Mouse (Mus musculus) forebrain, embryonic 15.5 days (tissue): ENCODE measurements around the gene P3h4. TPM values are rescaled to one million over a fixed set of nuclear protein-coding genes. Genes with fewer than 3 reads are reported as not detected.

ENCODE experiments used
- ATAC-seq: fragments of 200-750 bp; cut with Nextera tagmentation; replicated peaks from 2 replicates; pipeline ENCODE4 v1.8.0; 2017; ENCODE audit warnings: mild to moderate bottlenecking, moderate TSS enrichment, moderate library complexity
- H3K27ac ChIP-seq: fragments of 300-500 bp; sonication (generic); replicated peaks from 2 replicates; pipeline ENCODE4 v1.5.1; 2015; ENCODE audit warnings: mild to moderate bottlenecking, inconsistent platforms
- H3K27me3 ChIP-seq: fragments of 300-500 bp; sonication (generic); 2 replicates; pipeline ENCODE4 v1.6.1; 2015; ENCODE audit warnings: inconsistent platforms
- H3K36me3 ChIP-seq: fragments of 300-500 bp; sonication (generic); 2 replicates; pipeline ENCODE4 v1.6.1; 2015; ENCODE audit warnings: mild to moderate bottlenecking, inconsistent platforms
- H3K4me1 ChIP-seq: fragments of 300-500 bp; sonication (generic); 2 replicates; pipeline ENCODE4 v1.6.1; 2015; ENCODE audit warnings: inconsistent platforms
- H3K4me2 ChIP-seq: fragments of 300-500 bp; sonication (generic); replicated peaks from 2 replicates; pipeline ENCODE4 v1.6.1; 2015; ENCODE audit warnings: mild to moderate bottlenecking, inconsistent platforms
- H3K4me3 ChIP-seq: fragments of 300-500 bp; sonication (generic); 2 replicates; pipeline ENCODE4 v1.5.1; 2015; ENCODE audit warnings: mild to moderate bottlenecking, inconsistent platforms
- H3K9ac ChIP-seq: fragments of 300-500 bp; sonication (generic); replicated peaks from 2 replicates; pipeline ENCODE4 v1.6.1; 2015; ENCODE audit warnings: mild to moderate bottlenecking, inconsistent platforms
- H3K9me3 ChIP-seq: fragments of 300-500 bp; sonication (generic); 2 replicates; pipeline ENCODE4 v1.6.1; 2016; ENCODE audit warnings: inconsistent platforms
- WGBS: fragments of 180-500 bp; shearing (Covaris S2); methylation state at CpG from one replicate; pipeline ENCODE4 v1.1.7; 2015; ENCODE audit warnings: mixed read lengths; 5-methylcytosine and 5-hydroxymethylcytosine counted together
- polyA plus RNA-seq: library from polyadenylated mRNA; unstranded; fragments of >200 nt; fragmentation: Nextera tagmentation; extraction: Ambion mirVana; gene quantifications from 2 replicates; pipeline ENCODE4 v1.2.1, GENCODE M21; 2015

The P3h4 gene
- polyA plus RNA-seq, 1 experiment from 2014 or later, result 14.4 TPM

DNA sequence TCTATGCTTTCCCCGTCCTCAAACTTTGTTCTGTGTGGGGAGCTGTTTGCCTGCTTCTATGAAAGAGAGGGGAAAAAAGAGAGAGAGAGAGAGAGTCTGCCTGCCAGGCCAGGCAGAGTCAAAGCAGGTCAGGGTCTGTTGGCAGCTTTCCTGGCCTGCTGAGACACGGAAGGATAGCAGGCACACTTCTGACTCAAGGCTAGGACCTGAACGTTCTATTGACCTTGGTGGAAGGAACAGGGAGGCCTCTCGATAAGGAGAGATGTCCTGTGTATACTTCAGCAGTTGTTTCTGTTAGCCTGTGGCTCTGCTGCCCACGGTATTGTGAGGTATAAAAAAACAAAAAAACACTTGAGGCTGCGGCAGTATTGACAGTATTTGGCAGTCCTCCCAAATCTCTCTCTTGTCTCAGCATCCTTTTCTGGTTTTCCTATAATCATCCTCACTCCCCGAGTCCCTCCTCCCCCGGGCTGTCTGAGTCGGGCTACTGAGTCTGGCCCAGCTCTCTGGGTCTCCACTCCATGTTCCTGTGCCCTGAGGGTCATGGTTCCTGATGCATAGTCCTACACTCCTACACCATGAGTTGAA is 14.1 kb upstream of the P3h4 start:
- Histone ChIP-seq H3K4me1 (0 out of 2 replicates have a peak, but pooled peaks cover 4% of the 10 kb centered on the region), H3K27me3 (no peaks in the 10 kb centered on the region), H3K9ac (no peak overlapping the region), H3K36me3 (peaks cover 21% of the 10 kb centered on the region), H3K27ac (peak overlapping the region; percentile 8), H3K4me2 (no peak overlapping the region), H3K9me3 (no peaks in the 10 kb centered on the region), H3K4me3 (no peak overlapping the region)
- ATAC-seq, result no peak
- WGBS, result 46% methylated on average over 9 of the region's 9 CpGs

DNA sequence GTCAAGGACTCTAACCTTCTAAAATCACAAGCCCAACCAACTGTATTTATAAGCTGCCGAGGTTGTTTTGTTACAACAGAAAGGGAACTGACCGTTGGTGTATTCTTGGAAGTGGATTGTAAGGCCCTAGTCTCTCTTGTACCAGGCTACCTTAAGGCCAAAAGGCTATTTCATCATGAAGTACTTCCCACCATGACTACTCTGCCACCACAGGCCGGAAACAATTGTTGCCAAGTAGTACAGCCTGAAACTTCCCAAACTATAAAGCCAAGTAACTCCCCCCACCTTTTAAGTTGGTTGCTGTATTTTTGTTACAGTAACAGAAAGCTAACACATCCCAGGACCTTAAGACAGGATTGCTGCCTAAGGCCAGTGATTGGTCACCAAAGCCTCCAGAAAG is 12.2 kb upstream of the P3h4 start:
- no peaks in the 10 kb centered on the region for H3K27me3 ChIP-seq
- WGBS, result 83% methylated on average over 3 of the region's 3 CpGs
- H3K9ac ChIP-seq, result no peak overlapping the region
- no peaks in the 10 kb centered on the region for H3K9me3 ChIP-seq
- 0 out of 2 replicates have a peak, but pooled peaks cover 10% of the 10 kb centered on the region for H3K36me3 ChIP-seq
- no peak overlapping the region for H3K27ac ChIP-seq
- H3K4me1 ChIP-seq, result 0 out of 2 replicates have a peak, but pooled peaks cover 4% of the 10 kb centered on the region
- ATAC-seq, result no peak
- H3K4me3 ChIP-seq, result no peak overlapping the region
- no peak overlapping the region for H3K4me2 ChIP-seq

DNA sequence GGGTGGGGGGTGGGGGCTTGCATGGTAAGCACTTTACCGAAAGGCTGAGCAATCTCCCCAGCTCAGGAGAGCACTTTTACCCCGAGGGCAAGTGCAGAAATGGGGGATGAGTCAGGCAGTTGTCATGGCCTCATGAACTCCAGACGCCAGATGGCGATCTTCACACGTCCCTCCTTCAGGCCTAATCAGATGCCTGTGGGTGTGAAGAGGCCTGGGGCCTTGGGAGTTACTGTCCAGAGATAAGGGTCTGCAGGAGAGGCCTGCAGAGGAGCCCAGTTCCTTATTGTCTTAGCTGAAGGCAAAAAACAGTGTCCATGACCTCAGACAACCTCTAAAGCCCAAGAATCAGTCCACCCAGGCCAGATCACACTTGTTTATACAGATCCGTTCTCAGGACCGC is 11.2 kb upstream of the P3h4 start:
- Histone ChIP-seq H3K9me3 (no peaks in the 10 kb centered on the region), H3K4me3 (no peak overlapping the region), H3K4me2 (no peak overlapping the region), H3K4me1 (0 out of 2 replicates have a peak, but pooled peaks cover 4% of the 10 kb centered on the region), H3K27me3 (no peaks in the 10 kb centered on the region), H3K36me3 (0 out of 2 replicates have a peak, but pooled peaks cover 7% of the 10 kb centered on the region), H3K9ac (no peak overlapping the region), H3K27ac (no peak overlapping the region)
- no peak for ATAC-seq
- 32% methylated on average over 7 of the region's 7 CpGs for WGBS

DNA sequence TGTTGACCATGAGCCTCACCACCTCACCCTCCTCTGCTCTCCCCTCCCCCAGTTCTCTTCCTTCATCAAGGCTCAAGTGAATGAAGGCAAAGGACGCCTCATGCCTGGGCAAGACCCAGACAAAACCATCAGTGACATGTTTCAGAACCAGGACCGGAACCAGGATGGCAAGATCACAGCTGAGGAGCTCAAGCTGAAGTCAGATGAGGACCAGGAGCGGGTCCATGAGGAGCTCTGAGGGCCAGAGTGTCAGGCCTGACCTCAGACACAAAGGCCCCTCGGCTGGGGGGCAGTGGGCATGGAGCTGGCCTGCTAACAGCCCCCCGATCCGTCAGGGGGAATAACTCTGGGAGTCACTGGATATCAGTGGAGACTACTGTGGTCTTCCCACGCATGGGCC is 9.2 kb upstream of the P3h4 start:
- H3K27me3 ChIP-seq, result no peaks in the 10 kb centered on the region
- H3K4me2 ChIP-seq, result no peak overlapping the region
- no peak overlapping the region for H3K4me3 ChIP-seq
- H3K9ac ChIP-seq, result no peak overlapping the region
- 0 out of 2 replicates have a peak, but pooled peaks cover 4% of the 10 kb centered on the region for H3K4me1 ChIP-seq
- no peak for ATAC-seq
- WGBS, result 89% methylated on average over 7 of the region's 7 CpGs
- no peak overlapping the region for H3K27ac ChIP-seq
- H3K9me3 ChIP-seq, result no peaks in the 10 kb centered on the region
- H3K36me3 ChIP-seq, result no peaks in the 10 kb centered on the region

DNA sequence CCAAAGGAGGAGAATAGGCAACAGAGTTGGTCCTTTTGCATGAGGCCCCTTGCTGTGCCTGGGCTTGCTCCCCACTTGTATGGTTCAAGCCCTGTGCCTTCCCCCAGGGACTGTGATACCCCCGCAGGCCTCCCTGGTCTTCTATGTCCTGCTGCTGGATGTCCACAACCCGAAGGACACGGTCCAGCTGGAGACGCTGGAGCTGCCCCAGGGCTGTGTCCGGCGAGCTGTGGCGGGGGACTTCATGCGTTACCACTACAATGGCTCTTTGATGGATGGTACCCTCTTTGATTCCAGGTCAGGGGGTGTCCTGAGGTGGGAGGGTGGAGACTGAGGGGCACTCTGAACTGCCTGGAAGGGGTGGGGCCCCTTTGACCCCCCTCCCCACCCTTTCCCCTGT is 6.9 kb upstream of the P3h4 start:
- Histone ChIP-seq H3K36me3 (no peaks in the 10 kb centered on the region), H3K4me3 (no peak overlapping the region), H3K4me2 (no peak overlapping the region), H3K27ac (no peak overlapping the region), H3K9ac (no peak overlapping the region), H3K27me3 (peaks cover under 1% of the 10 kb centered on the region; the same call in 1 of the 2 replicates), H3K9me3 (no peaks in the 10 kb centered on the region), H3K4me1 (0 out of 2 replicates have a peak, but pooled peaks cover 4% of the 10 kb centered on the region)
- 80% methylated on average over 8 of the region's 8 CpGs for WGBS
- ATAC-seq, result no peak

DNA sequence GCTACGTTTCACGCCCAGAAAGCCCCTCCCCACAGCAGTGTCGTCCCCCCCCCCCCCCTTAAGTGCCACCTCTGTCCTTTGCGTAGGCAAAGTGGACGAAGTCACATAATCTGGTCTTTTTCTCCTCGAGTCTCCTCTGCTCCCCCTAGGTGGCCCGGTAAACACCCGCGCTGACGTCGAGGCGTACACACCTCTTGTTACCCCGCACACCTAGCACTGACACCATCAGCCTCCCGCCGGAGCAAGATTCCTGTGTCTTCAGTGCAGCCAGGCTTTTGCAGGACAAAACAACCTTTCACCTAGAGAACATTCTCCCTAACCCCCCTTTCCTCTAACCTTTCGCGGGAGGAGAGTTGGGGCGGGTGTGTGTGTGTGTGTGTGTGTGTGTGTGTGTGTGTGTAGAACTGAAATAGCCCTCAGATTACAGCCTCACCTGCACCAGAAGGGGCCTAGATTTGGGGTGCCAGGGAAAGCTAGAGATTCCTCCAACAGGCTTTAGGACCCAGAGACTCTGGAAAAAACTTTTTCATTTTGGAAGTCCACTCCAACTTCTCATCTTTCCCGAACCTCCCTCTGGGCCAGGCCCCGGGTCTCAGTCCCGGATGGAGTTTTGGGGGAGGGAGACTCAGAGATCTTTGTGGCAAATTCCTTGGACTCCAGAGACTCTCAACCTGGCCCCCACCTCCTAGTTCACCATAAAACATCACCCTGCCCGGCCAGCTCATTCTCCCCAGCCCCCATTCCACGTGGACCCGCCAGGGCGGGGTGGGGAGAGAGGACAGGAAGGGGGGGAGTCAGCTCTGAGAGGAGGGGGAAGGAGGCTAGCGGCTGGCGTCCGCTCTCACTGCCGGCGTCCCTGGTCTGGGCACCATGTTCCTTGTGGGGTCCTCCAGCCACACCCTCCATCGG is 532 bp upstream of the P3h4 start, which contains the start of gene Fkbp10:
Gene Fkbp10, plus strand, starts transcription at position 784 of the 909 bp plus-strand sequence.
- Histone ChIP-seq H3K4me3 (peak within 1 kb of the TSS; percentile 78), H3K4me1 (peaks cover 24% of the 10 kb centered on the region), H3K9ac (peak within 1 kb of the TSS; percentile 76), H3K27ac (peak within 1 kb of the TSS; percentile 61), H3K36me3 (no peaks in the 10 kb centered on the region), H3K4me2 (peak within 1 kb of the TSS; percentile 78), H3K27me3 (peaks cover 14% of the 10 kb centered on the region; the same call in 1 of the 2 replicates), H3K9me3 (no peaks in the 10 kb centered on the region)
- no peak; the same call in none of the 2 replicates for ATAC-seq
- whole genome bisulfite sequencing, result 1% methylated on average over 30 of the region's 31 CpGs

DNA sequence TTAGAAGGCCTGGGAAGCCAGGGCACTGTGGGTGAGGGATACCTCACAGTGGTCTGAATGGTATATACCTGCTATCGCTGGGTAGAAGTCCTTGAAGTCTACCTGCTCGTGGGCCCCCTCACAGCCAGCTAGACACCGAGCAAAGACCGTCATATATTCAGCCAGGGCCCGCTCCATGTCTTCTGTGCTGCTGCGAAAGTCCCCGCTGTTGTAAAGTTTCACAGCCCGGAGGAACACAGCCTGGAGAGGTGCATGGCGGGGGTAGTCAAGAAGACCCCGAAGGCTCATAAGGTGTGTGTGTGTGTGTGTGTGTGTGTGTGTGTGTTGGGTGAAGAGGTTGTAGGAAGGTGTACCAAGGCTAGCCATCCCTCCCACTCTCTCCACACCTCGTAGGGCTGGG is 1.1 kb downstream of the P3h4 start:
- peaks cover 24% of the 10 kb centered on the region for H3K4me1 ChIP-seq
- H3K4me2 ChIP-seq, result peak overlapping the region; percentile 78
- H3K9ac ChIP-seq, result peak overlapping the region; percentile 76; the same call in 1 of the 2 replicates
- H3K27me3 ChIP-seq, result peaks cover 14% of the 10 kb centered on the region; the same call in 1 of the 2 replicates
- H3K9me3 ChIP-seq, result no peaks in the 10 kb centered on the region
- 82% methylated on average over 11 of the region's 11 CpGs for WGBS
- no peak for ATAC-seq
- H3K36me3 ChIP-seq, result no peaks in the 10 kb centered on the region
- peak overlapping the region; percentile 78 for H3K4me3 ChIP-seq
- H3K27ac ChIP-seq, result no peak overlapping the region

DNA sequence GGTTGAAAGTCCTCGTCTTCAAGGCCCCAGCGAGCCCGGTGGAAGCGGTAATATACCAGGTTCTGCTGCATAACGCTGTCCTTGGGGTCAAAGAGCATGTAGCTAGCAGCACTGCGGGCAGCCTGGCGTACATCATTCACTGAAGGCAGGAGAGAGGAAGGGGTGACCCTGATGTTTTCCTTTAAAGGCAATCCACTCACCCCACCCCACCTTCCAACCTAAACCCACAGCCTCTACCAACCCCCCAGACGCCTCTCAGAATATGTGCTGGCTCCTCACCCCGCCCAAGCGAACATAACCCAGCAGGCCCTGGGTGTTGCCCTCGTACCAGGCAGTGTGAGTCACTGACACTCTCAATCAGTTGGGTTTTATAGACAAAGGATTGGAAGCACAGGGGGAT is 2.9 kb downstream of the P3h4 start:
- no peaks in the 10 kb centered on the region for H3K36me3 ChIP-seq
- no peak overlapping the region for H3K27ac ChIP-seq
- H3K4me3 ChIP-seq, result no peak overlapping the region
- no peaks in the 10 kb centered on the region for H3K9me3 ChIP-seq
- no peak for ATAC-seq
- H3K9ac ChIP-seq, result no peak overlapping the region
- H3K4me1 ChIP-seq, result peaks cover 24% of the 10 kb centered on the region
- no peak overlapping the region for H3K4me2 ChIP-seq
- 85% methylated on average over 11 of the region's 11 CpGs for WGBS
- H3K27me3 ChIP-seq, result peaks cover 14% of the 10 kb centered on the region; the same call in 1 of the 2 replicates

DNA sequence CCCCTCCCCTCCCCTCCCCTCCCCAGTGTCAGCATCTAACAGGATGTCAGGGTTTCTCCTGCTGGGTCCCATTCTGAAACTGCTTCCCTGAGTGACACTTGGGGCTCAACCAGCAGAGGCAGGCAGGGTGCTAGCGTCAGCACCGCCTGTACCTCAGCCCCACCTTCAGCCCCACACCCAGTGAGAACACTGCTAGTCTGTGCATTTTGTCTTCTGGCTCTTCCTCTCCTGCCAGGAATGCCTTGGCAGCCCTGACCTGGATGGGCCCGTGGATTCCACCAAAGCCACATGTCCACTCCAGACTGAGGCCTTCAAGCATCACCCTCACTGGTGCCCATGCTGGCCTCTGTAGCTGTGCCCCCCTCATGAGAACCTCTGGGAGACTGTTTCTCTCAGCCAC is 5.0 kb downstream of the P3h4 start:
- Histone ChIP-seq H3K4me2 (no peak overlapping the region), H3K36me3 (no peaks in the 10 kb centered on the region), H3K4me3 (no peak overlapping the region), H3K27me3 (no peaks in the 10 kb centered on the region), H3K4me1 (peaks cover 14% of the 10 kb centered on the region), H3K27ac (no peak overlapping the region), H3K9me3 (no peaks in the 10 kb centered on the region), H3K9ac (no peak overlapping the region)
- WGBS, result 90% methylated on average over 3 of the region's 3 CpGs
- no peak for ATAC-seq

DNA sequence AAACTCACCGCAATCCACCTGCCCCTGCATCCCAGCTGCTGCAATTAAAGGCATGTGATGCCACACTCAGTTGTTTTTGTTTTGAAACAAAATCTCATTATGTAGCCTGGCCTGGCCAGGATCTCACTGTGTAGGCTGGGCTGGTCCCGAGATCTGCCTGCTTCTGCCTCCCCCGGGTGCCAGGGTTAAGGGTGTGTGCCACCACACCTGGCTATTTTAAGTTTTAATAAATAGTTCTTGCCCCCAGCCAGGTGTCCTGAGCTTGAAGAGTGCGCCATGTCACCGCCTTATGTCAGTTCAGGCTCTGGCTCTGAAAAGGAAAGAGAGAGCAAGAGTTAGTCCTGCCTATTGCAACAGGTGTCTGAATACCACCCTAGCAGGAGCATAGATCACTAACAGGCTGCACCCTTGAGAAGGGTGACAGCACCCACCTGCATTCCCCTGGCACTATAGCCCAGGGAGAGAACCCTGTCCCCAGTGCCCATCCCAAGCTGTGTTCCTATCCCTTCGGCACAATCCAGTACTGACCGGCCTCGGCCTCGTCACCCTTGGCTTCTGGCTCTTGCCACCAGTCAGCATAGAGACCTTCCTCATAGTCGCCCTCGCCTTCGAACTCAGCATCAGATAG is 5.7 kb downstream of the P3h4 start:
- Histone ChIP-seq H3K4me2 (no peak overlapping the region), H3K4me3 (no peak overlapping the region), H3K9me3 (no peaks in the 10 kb centered on the region), H3K36me3 (no peaks in the 10 kb centered on the region), H3K9ac (no peak overlapping the region), H3K4me1 (peaks cover 11% of the 10 kb centered on the region), H3K27me3 (no peaks in the 10 kb centered on the region), H3K27ac (no peak overlapping the region)
- WGBS, result 90% methylated on average over 12 of the region's 12 CpGs
- no peak for ATAC-seq

DNA sequence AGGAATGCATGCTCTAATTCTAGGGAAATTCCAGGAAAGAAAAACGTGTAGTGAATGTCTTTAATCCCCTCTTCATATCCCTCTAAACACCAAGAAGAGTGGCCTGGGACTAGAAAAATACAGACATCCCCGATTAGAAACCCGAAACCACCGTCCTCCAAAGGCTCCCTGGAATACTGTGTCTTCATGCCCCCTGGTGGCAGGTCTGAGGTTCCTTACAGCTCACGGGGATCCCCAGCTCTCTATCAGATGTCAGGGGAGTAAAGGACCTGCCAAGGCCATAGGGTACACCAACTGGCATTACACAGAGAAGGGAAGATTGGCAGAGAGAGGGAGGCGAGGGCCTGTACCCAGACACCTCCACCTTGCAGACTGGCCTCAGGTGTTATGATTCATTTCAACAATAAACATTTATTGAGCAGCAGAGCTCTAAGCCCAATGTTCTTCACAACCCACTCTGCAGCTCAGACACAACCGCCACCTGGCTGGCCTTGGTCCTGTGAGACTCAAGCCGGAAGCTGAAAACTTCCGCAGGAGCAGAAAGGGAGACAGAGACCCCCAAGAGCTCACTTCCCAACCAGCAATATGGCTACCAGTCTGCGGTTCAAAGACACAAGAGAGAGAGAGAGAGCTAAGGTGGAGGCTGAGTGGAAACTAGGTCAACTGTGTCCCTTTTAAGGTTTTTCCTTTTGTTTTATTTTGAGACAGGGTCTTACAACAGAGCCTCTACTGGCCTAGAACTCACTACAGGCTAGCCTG is 6.4 kb downstream of the P3h4 start:
- WGBS, result 47% methylated on average over 10 of the region's 10 CpGs
- H3K4me2 ChIP-seq, result no peak overlapping the region
- no peaks in the 10 kb centered on the region for H3K36me3 ChIP-seq
- no peak; the same call in 1 of the 2 replicates for ATAC-seq
- no peak overlapping the region for H3K9ac ChIP-seq
- no peaks in the 10 kb centered on the region for H3K9me3 ChIP-seq
- no peak overlapping the region for H3K27ac ChIP-seq
- no peak overlapping the region for H3K4me3 ChIP-seq
- H3K27me3 ChIP-seq, result no peaks in the 10 kb centered on the region
- peaks cover 4% of the 10 kb centered on the region for H3K4me1 ChIP-seq
